Mouse (Mus musculus) C2C12 (cell line): ENCODE results near the gene Nfix. TPM values are rescaled to one million over a fixed set of nuclear protein-coding genes. Genes with fewer than 3 reads are reported as not detected.

ENCODE experiments used
- H3K27me3 ChIP-seq: one replicate; pipeline ENCODE4 v1.6.1; 2011; ENCODE audit not compliant: control insufficient read depth, insufficient read depth, insufficient read length
- H3K36me3 ChIP-seq: one replicate; pipeline ENCODE4 v1.6.1; 2011; ENCODE audit not compliant: control insufficient read depth, insufficient read depth
- H3K4me3 ChIP-seq: one replicate; pipeline ENCODE4 v1.5.1; 2011; ENCODE audit warnings: mild to moderate bottlenecking, control low read depth; ENCODE audit not compliant: poor library complexity, insufficient read depth, severe bottlenecking
- H3K79me2 ChIP-seq: one replicate; pipeline ENCODE4 v1.6.1; 2011; ENCODE audit not compliant: control insufficient read depth, insufficient read depth
- H3K79me3 ChIP-seq: one replicate; pipeline ENCODE4 v1.6.1; 2011; ENCODE audit warnings: low read depth, control low read depth
- H3ac ChIP-seq: one replicate; pipeline ENCODE3; 2011; ENCODE audit warnings: low read depth; ENCODE audit not compliant: control insufficient read depth, insufficient read length
- CEBPB ChIP-seq: IDR thresholded peaks from one replicate; pipeline ENCODE4 v1.6.1; 2011; ENCODE audit warnings: low read depth, mild to moderate bottlenecking, control low read depth, moderate library complexity
- CTCF ChIP-seq: IDR thresholded peaks from one replicate; pipeline ENCODE4 v1.5.1; 2011; ENCODE audit not compliant: control insufficient read depth, insufficient read depth, insufficient read length
- FOSL1 ChIP-seq: IDR thresholded peaks from one replicate; pipeline ENCODE4 v1.8.0; 2011; ENCODE audit warnings: mild to moderate bottlenecking, low read length; ENCODE audit not compliant: poor library complexity, insufficient read depth, severe bottlenecking
- MAX ChIP-seq: IDR thresholded peaks from one replicate; pipeline ENCODE4 v1.6.1; 2011; ENCODE audit warnings: mild to moderate bottlenecking, control low read depth
- MYOD1 ChIP-seq: IDR thresholded peaks from one replicate; pipeline ENCODE4 v1.6.1; 2011; ENCODE audit warnings: low read depth; ENCODE audit not compliant: control insufficient read depth, insufficient read length
- MYOG ChIP-seq: IDR thresholded peaks from one replicate; pipeline ENCODE4 v1.6.1; 2011; ENCODE audit not compliant: control insufficient read depth, insufficient read length; ENCODE audit errors: extremely low read depth
- USF1 ChIP-seq: IDR thresholded peaks from one replicate; pipeline ENCODE4 v1.6.1; 2011; ENCODE audit warnings: low read depth, mild to moderate bottlenecking, control low read depth, moderate library complexity
- polyA plus RNA-seq: library from polyadenylated mRNA; unstranded; fragments of >200 nt; fragmentation: generic; extraction: Trizol; gene quantifications from one replicate; pipeline ENCODE4 v1.2.1, GENCODE M21; 2012; ENCODE audit warnings: missing spikeins

Gene Nfix
- polyA plus RNA-seq, 1 experiment: 50.7 TPM

DNA sequence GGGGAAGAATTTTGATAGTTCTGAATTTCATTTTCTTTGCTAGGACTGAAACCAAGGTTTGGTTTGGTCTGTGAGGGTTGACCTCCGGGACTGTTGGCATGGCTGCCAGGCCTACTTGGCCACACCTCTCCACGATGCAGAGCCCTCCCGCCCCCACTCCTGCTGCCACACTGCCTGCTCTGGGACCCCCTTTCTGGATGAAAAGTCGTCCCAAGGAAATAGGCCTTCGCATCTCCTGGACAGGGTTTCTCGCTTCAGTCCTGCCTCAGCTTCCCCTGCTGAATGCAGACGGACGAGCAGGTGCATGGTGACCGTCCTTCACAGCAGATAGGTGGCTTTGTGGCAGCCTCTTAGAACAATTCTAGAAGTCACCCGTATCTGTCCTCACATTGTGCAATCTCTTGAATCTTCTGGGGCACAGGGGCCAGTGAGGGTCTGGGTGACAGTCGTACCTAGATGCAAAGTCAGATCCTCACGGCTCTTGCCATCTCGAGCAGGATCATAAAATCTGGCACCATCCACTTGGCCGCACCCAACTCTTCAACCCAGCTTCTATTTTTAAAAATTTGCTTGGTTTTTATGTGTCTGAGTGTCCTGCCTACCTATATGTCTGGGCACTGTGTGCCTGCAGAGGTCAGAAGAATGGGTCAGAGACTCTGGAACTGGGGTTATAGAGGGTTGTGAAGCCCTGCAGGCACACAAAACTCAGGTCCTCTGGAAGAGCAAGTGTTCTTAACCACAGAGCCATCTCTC lies 31.6 kb downstream of the Nfix start:
- Histone ChIP-seq H3K79me3 (peaks cover 23% of the 10 kb centered on the region), H3K4me3 (no peak overlapping the region), H3ac (no peak overlapping the region), H3K79me2 (peaks cover 90% of the 10 kb centered on the region), H3K36me3 (peaks cover 31% of the 10 kb centered on the region), H3K27me3 (no peaks in the 10 kb centered on the region)
- TF ChIP-seq CTCF (no peak), CEBPB (no peak), MAX (no peak), MYOD1 (no peak), USF1 (no peak), FOSL1 (no peak), MYOG (no peak)

DNA sequence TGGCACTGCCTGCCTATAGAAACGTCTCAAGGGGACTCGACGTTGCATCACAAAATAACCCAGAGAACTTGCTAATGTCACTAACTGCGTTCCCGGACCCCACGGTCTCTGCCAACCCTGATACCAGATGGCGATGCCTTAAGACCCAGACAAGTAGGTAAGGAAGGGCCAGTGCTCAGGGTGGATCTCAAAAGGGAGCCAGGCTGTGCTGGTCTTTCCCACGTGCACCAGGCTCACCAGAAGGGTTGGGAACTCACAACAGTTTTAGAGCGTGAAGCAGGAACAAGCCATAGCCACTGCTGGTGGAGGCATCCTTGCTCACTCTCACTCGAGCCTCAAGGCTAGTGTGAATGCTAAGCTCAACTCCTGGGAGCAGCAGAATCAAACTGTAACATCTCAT lies 32.9 kb downstream of the Nfix start:
- Histone ChIP-seq H3K4me3 (no peak overlapping the region), H3K79me2 (peaks cover 89% of the 10 kb centered on the region), H3K36me3 (peaks cover 39% of the 10 kb centered on the region), H3ac (no peak overlapping the region), H3K79me3 (peaks cover 23% of the 10 kb centered on the region), H3K27me3 (no peaks in the 10 kb centered on the region)
- TF ChIP-seq CTCF (no peak), MYOG (no peak), USF1 (no peak), FOSL1 (no peak), MAX (no peak)

DNA sequence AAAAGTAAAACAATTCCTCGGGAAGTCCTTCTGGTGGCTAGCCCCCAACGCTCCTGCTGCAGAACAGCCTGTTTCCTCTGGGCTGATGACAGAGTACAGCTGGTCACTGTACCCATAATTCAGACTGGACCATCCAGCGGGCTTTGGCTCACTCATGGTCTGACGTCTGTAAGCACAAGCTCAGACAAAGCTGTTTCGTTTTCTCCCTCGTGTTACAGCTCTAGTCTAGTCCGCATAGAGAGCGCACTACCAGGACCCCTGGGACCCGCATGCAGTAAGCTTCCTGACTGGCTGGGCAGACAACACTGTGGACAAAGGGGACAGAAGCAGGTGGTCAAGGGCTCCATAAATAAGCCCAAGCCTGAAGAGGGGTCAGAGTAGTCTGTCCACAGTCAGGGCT lies 33.7 kb downstream of the Nfix start:
- Histone ChIP-seq H3K36me3 (peaks cover 46% of the 10 kb centered on the region), H3K27me3 (no peaks in the 10 kb centered on the region), H3K4me3 (no peak overlapping the region), H3K79me3 (peaks cover 23% of the 10 kb centered on the region), H3K79me2 (peaks cover 90% of the 10 kb centered on the region), H3ac (no peak overlapping the region)
- TF ChIP-seq MYOG (no peak), FOSL1 (no peak), USF1 (no peak), CTCF (no peak), CEBPB (no peak), MAX (no peak), MYOD1 (no peak)

DNA sequence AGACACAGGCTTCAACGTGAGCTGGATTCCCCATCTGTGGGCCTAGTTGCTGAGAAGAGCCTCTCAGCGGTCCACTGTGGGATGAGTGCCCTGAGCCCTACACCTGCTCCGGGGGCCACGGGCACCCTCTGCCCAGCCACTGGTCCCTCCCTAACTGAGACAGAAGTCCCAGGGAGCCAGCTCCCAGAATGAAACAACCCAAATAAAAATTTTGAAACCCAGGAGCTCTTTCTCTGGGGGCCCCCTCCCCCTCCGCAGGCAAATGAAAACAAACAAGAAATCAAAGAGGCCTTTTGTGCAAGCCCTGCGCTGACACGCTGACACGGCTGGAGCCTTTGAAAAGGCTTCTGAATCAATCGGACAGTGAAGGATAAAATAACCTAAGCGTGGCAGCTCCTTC lies 34.5 kb downstream of the Nfix start:
- H3K79me2 ChIP-seq: peaks cover 89% of the 10 kb centered on the region
- no peak overlapping the region for H3K4me3 ChIP-seq
- no peak for TF ChIP-seq MYOD1
- TF ChIP-seq MYOG: no peak
- TF ChIP-seq FOSL1: no peak
- TF ChIP-seq CEBPB: no peak
- TF ChIP-seq MAX: no peak
- TF ChIP-seq USF1: no peak
- no peak for TF ChIP-seq CTCF
- peaks cover 39% of the 10 kb centered on the region for H3K36me3 ChIP-seq
- no peak overlapping the region for H3ac ChIP-seq
- no peaks in the 10 kb centered on the region for H3K27me3 ChIP-seq
- H3K79me3 ChIP-seq: peaks cover 21% of the 10 kb centered on the region

DNA sequence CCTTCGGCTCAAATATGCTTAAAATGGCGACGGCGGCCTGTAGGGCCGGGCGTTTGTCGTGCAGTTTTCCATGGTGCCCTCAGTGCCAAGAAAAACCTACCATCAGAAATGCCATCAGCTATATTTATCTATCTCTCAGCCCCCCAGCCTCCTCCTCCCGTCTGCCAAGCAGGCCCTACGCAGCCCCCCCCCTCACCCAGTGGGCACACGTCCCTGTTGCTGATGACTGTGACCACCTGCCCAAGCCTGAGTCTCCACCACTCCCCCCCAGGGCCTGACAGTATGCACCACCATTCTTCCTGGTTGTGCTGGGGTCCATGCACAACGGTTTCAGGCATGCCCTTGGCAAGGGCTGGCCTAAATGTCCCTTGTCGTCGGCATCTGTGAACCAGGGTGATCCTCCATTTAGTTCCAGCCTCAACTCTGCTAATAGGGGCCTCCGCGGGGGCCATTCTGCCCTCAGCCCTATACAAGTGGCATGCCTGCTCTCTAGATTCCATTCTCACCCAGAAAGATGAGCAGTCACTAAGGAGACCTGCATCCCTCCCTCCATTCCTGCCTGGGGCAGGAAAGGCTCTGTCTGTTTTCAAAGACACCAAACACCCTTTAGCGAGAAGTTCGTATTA lies 35.2 kb downstream of the Nfix start:
- Histone ChIP-seq H3K4me3 (no peak overlapping the region), H3K79me3 (peaks cover 26% of the 10 kb centered on the region), H3K27me3 (no peaks in the 10 kb centered on the region), H3K79me2 (peaks cover 89% of the 10 kb centered on the region), H3K36me3 (peaks cover 40% of the 10 kb centered on the region), H3ac (no peak overlapping the region)
- TF ChIP-seq FOSL1 (no peak), MAX (no peak), CEBPB (no peak), USF1 (no peak), MYOD1 (no peak), CTCF (no peak), MYOG (no peak)
